Mouse (Mus musculus): Measurements from ENCODE around the gene Vps53. TPM values are rescaled to one million over a fixed set of nuclear protein-coding genes. Genes with fewer than 3 reads are reported as not detected.

The Vps53 gene
- polyA plus RNA-seq (2015; fragmentation: Nextera tagmentation; extraction: Ambion mirVana) = 43.3 and 44.8 TPM in 2 replicates

DNA sequence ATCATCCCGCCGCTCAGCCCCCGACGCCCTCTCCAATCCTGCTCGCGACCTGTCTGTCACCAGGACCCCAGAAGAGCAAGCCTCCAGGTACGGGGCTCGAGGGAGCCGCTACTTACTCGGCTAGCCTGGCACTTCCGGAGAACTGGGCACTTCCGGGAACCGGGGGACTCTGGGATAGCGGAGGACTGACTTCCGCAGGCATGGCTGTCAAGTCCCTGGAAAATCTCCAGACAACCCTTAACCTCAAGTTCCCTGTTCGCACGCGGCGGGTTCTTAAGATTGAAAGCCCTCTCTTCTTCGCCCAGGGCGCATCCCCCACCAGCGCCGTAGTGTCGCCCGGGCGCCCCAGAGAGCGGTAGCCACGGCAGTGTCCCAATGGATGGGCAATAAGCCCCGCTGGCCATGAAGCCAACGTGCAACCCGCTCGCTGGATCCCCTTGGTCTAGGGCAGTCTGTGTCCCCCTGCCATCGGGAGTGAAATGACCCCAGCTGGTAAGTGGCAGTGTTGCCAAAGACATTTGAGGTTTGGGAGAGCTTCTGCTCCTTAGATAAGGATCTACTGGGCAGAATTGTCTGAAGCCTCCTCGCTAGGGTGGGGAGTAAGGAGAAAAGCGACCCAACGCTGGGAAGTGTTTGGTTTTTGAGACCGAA lies at the start of gene Vps53, which contains the start of gene Fam57a:
Gene Vps53, minus strand, starts transcription at position 153 of the 651 bp plus-strand sequence.
Gene Fam57a, plus strand, starts transcription at position 177 of the 651 bp plus-strand sequence.
- Histone ChIP-seq H3K9me3 (ENCODE audit: control insufficient read depth) (no peaks in the 10 kb centered on the region), H3K4me3 (ENCODE audit: low read depth, low read length) (peak within 1 kb of the TSS; percentile 71), H3K36me3 (ENCODE audit: control insufficient read depth, insufficient read depth) (0 out of 2 replicates have a peak, but pooled peaks cover 4% of the 10 kb centered on the region), H3K27me3 (replicated peaks; ENCODE audit: control insufficient read depth, insufficient read depth, low read length) (no peaks in the 10 kb centered on the region), H3K4me2 (replicated peaks; ENCODE audit: low read depth) (peak within 1 kb of the TSS; percentile 95), H3K4me1 (replicated peaks; ENCODE audit: control insufficient read depth, insufficient read depth, low read length) (no peaks in the 10 kb centered on the region), H3K27ac (ENCODE audit: low read depth, low read length) (peak within 1 kb of the TSS; percentile 74), H3K9ac (ENCODE audit: low read depth, low read length) (peak within 1 kb of the TSS; percentile 58)
- under 1% methylated on average over 37 of the region's 37 CpGs for WGBS
- peak; percentile 82 for ATAC-seq
- no peak for TF ChIP-seq CTCF (IDR thresholded peaks at IDR 0.05; ENCODE audit: low read depth)

DNA sequence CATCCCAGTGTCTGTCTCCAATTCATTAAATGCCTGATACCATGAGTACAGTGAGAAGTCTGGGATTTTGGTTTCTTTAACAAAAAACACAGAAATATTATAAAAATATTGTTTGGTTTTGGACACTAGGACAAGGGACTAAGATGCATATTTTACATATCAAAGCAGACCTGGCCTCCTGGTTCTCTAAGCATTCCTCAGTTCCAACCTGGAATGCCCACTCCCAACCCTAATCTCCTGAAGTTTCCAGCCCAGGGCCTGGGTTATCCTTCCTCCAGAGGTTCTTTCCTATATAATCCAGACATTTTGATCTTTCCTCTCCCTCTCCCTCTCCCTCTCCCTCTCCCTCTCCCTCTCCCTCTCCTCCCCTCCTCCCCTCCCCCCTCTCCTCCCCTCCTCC lies 45.6 kb upstream of the Vps53 start:
- H3K36me3 ChIP-seq (ENCODE audit: control insufficient read depth, insufficient read depth) = peaks cover 34% of the 10 kb centered on the region
- H3K9me3 ChIP-seq (ENCODE audit: control insufficient read depth) = no peaks in the 10 kb centered on the region
- ATAC-seq = no peak
- no peak for TF ChIP-seq CTCF (IDR thresholded peaks at IDR 0.05; ENCODE audit: low read depth)
- H3K4me1 ChIP-seq (replicated peaks; ENCODE audit: control insufficient read depth, insufficient read depth, low read length) = no peaks in the 10 kb centered on the region
- H3K27me3 ChIP-seq (replicated peaks; ENCODE audit: control insufficient read depth, insufficient read depth, low read length) = no peaks in the 10 kb centered on the region
- no peak overlapping the region for H3K27ac ChIP-seq (ENCODE audit: low read depth, low read length)
- H3K4me3 ChIP-seq (ENCODE audit: low read depth, low read length) = no peak overlapping the region
- H3K9ac ChIP-seq (ENCODE audit: low read depth, low read length) = no peak overlapping the region
- no peak overlapping the region for H3K4me2 ChIP-seq (replicated peaks; ENCODE audit: low read depth)

DNA sequence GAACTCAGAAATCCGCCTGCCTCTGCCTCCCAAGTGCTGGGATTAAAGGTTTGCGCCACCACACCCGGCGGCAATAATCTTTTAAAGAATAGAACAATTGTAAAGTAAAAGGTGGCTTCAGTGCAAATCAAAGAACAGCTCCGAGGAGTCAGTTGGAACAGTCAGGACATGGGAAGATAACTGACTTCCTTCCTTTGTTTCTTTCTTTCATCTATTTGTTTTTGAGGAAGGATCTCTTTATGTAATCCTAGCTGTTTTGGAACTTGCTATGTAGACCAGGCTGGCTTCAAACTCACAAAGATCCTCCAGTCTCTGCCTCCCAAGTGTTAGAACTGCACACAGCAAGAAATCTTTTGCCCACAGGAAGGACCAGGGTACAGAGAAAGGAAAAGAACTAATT lies 45.2 kb upstream of the Vps53 start:
- no peak for TF ChIP-seq CTCF (IDR thresholded peaks at IDR 0.05; ENCODE audit: low read depth)
- 93% methylated on average over 5 of the region's 5 CpGs for WGBS
- no peak overlapping the region for H3K9ac ChIP-seq (ENCODE audit: low read depth, low read length)
- H3K36me3 ChIP-seq (ENCODE audit: control insufficient read depth, insufficient read depth) = peaks cover 34% of the 10 kb centered on the region
- no peak overlapping the region for H3K27ac ChIP-seq (ENCODE audit: low read depth, low read length)
- no peak for ATAC-seq
- no peaks in the 10 kb centered on the region for H3K9me3 ChIP-seq (ENCODE audit: control insufficient read depth)
- no peaks in the 10 kb centered on the region for H3K4me1 ChIP-seq (replicated peaks; ENCODE audit: control insufficient read depth, insufficient read depth, low read length)
- no peak overlapping the region for H3K4me2 ChIP-seq (replicated peaks; ENCODE audit: low read depth)
- no peak overlapping the region for H3K4me3 ChIP-seq (ENCODE audit: low read depth, low read length)
- H3K27me3 ChIP-seq (replicated peaks; ENCODE audit: control insufficient read depth, insufficient read depth, low read length) = no peaks in the 10 kb centered on the region

DNA sequence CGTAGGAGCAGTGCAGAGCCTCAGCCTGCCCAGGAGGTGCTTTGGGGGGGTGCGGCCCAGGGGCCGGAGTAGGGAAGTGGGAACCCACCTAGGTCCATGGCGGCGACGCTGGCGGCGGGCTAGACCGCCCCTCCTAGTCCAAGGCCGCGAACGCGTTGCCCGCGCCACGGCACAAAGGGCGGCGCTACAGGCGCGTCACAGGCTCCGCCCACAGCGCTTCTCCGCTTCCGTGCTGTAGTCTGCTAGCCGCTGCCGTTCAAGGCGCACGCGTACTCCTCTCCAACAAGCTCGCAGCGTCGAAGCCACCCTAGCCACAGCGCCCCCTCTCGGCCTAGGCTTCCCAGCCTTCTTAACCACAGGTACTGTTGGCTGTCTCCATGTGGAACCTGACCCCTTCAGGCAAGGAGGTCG lies 37.9 kb upstream of the Vps53 start, which contains the start of the genes Dbil5 and Gemin4:
Gene Dbil5, plus strand, starts transcription at position 219 of the 411 bp plus-strand sequence.
Gene Gemin4, minus strand, starts transcription at position 275 of the 411 bp plus-strand sequence.
- TF ChIP-seq CTCF (IDR thresholded peaks at IDR 0.05; ENCODE audit: low read depth) = peak; percentile 100
- ATAC-seq = peak; percentile 95
- no peaks in the 10 kb centered on the region for H3K9me3 ChIP-seq (ENCODE audit: control insufficient read depth)
- peak within 1 kb of the TSS; percentile 69 for H3K9ac ChIP-seq (ENCODE audit: low read depth, low read length)
- peaks cover 33% of the 10 kb centered on the region for H3K36me3 ChIP-seq (ENCODE audit: control insufficient read depth, insufficient read depth)
- no peaks in the 10 kb centered on the region for H3K4me1 ChIP-seq (replicated peaks; ENCODE audit: control insufficient read depth, insufficient read depth, low read length)
- H3K4me2 ChIP-seq (replicated peaks; ENCODE audit: low read depth) = peak within 1 kb of the TSS; percentile 96
- peak within 1 kb of the TSS; percentile 65 for H3K27ac ChIP-seq (ENCODE audit: low read depth, low read length)
- WGBS = 0% methylated on average over 30 of the region's 35 CpGs
- no peaks in the 10 kb centered on the region for H3K27me3 ChIP-seq (replicated peaks; ENCODE audit: control insufficient read depth, insufficient read depth, low read length)
- H3K4me3 ChIP-seq (ENCODE audit: low read depth, low read length) = peak within 1 kb of the TSS; percentile 77

DNA sequence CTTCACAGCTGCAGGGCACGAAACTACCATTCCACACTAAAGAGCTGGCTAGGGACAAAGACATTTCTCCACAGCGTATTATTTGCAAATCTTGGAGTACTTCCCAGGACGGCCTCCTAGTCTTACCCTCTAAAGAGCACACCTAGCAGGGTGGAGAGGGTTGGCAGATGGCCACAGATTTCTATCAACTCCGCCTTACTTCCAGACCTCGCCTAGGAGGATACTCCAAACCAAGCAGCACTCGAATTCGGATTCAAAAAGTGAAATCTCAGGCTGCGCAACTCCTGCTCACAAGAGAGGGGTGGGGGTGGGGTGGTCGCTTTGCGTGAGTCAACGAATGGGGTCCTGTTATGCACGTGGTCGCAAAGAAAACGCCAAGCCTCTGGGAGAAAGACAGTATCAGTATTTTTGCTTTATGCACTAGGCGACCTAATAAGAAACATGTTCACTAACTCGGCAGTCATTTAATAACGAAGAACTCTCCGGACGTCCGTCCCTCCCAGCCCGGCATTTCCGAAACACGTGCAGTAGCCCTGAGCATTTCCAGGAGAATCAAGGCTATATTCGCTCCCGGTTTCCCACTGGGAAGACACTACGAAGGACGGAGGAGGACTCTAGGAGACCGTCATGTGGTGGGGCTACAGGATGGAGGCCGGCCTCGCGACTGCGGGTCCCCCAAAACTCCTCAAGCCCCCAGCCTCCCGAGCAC lies 37.4 kb upstream of the Vps53 start:
- 1% methylated on average over 33 of the region's 33 CpGs for WGBS
- Histone ChIP-seq H3K4me1 (replicated peaks; ENCODE audit: control insufficient read depth, insufficient read depth, low read length) (no peaks in the 10 kb centered on the region), H3K36me3 (ENCODE audit: control insufficient read depth, insufficient read depth) (peaks cover 36% of the 10 kb centered on the region), H3K27me3 (replicated peaks; ENCODE audit: control insufficient read depth, insufficient read depth, low read length) (no peaks in the 10 kb centered on the region), H3K27ac (ENCODE audit: low read depth, low read length) (peak overlapping the region; percentile 65), H3K4me2 (replicated peaks; ENCODE audit: low read depth) (peak overlapping the region; percentile 96), H3K9ac (ENCODE audit: low read depth, low read length) (peak overlapping the region; percentile 69), H3K9me3 (ENCODE audit: control insufficient read depth) (no peaks in the 10 kb centered on the region), H3K4me3 (ENCODE audit: low read depth, low read length) (peak overlapping the region; percentile 77)
- TF ChIP-seq CTCF (IDR thresholded peaks at IDR 0.05; ENCODE audit: low read depth) = no peak
- ATAC-seq = peak; percentile 48

DNA sequence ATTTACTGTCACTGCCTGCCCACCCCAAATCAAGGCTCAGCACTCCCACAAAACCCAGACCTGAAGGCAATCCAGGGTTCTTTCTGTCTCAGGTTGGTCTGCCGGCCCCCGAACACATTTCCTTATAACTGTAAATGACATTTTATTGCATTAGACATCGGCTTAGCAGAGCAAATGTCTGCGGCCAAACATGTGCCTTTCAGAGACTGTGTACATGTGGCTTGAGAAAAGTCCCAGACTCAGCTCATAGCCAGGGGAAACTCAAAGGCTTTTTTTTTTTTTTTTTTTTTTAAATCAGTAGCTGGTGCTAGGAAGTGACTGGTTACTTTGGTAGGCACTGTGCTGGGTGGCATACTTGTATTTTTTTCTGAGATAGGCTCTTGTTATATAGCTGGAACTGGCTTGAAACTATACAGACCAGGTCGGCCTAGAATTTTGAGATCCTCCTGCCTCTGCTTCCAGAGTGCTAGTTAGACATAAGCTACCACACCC lies 36.6 kb upstream of the Vps53 start:
- ATAC-seq = no peak
- Histone ChIP-seq H3K27ac (ENCODE audit: low read depth, low read length) (peak overlapping the region; percentile 65; the same call in 1 of the 2 replicates), H3K27me3 (replicated peaks; ENCODE audit: control insufficient read depth, insufficient read depth, low read length) (no peaks in the 10 kb centered on the region), H3K9ac (ENCODE audit: low read depth, low read length) (no peak overlapping the region), H3K4me1 (replicated peaks; ENCODE audit: control insufficient read depth, insufficient read depth, low read length) (no peaks in the 10 kb centered on the region), H3K36me3 (ENCODE audit: control insufficient read depth, insufficient read depth) (peaks cover 31% of the 10 kb centered on the region), H3K9me3 (ENCODE audit: control insufficient read depth) (no peaks in the 10 kb centered on the region), H3K4me2 (replicated peaks; ENCODE audit: low read depth) (peak overlapping the region; percentile 96; the same call in 1 of the 2 replicates), H3K4me3 (ENCODE audit: low read depth, low read length) (peak overlapping the region; percentile 77; the same call in 1 of the 2 replicates)
- 61% methylated on average over 5 of the region's 5 CpGs for WGBS
- TF ChIP-seq CTCF (IDR thresholded peaks at IDR 0.05; ENCODE audit: low read depth) = no peak

All from intestine, postnatal 0 days (tissue).